Mouse (Mus musculus): ENCODE results near the gene Adgrg1. TPM values are rescaled to one million over a fixed set of nuclear protein-coding genes. Genes with fewer than 3 reads are reported as not detected.

Adgrg1 gene
- polyA plus RNA-seq, 2 experiments = 17.6 to 25.6 TPM

DNA sequence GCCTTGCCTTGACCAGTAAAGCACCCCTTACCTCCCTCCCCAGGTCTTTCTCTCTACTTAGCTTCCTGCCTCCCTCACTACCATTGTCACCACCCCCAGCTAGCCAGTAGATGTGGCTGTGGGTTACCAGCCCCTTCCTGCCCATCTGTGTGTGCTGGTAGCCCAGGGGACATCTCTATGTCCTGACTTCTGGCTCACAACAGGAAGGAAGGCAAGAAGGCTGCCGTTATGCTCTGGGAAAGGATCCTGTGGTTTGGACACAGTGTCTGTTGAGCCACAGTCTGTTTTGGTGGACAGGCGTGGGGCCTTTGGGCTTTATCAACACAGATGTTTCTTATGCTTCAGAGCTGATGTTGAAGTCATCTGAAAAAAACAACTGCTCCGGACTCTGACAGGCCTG lies 72.4 kb downstream of the Adgrg1 start:
- DNase-seq (ENCODE audit: low spot score) (no peak), ATAC-seq (ENCODE audit: low FRiP score, low read depth) (no peak)
- H3K9me3 ChIP-seq (ENCODE audit: control insufficient read depth, low read length) = no peaks in the 10 kb centered on the region
- H3K4me3 ChIP-seq (replicated peaks; ENCODE audit: low read length) = no peak overlapping the region
- no peak overlapping the region for H3K27ac ChIP-seq (replicated peaks; ENCODE audit: low read depth, low read length)
- H3K27me3 ChIP-seq (ENCODE audit: control insufficient read depth, insufficient read depth, low read length) = no peaks in the 10 kb centered on the region
- no peak overlapping the region for H3K4me2 ChIP-seq (replicated peaks; ENCODE audit: low read depth, low read length, severe bottlenecking)
- no peaks in the 10 kb centered on the region for H3K36me3 ChIP-seq (ENCODE audit: control insufficient read depth, insufficient read depth, low read length)
- no peak overlapping the region for H3K9ac ChIP-seq (ENCODE audit: low read depth, low read length, severe bottlenecking)
- 62% methylated on average over 3 of the region's 3 CpGs for WGBS
- TF ChIP-seq POLR2A (IDR thresholded peaks at IDR 0.05; ENCODE audit: borderline replicate concordance, extremely low read depth, insufficient read depth, insufficient read length) = no peak
- peaks cover 5% of the 10 kb centered on the region; the same call in 1 of the 2 replicates for H3K4me1 ChIP-seq (ENCODE audit: control insufficient read depth, insufficient read depth, low read length)

DNA sequence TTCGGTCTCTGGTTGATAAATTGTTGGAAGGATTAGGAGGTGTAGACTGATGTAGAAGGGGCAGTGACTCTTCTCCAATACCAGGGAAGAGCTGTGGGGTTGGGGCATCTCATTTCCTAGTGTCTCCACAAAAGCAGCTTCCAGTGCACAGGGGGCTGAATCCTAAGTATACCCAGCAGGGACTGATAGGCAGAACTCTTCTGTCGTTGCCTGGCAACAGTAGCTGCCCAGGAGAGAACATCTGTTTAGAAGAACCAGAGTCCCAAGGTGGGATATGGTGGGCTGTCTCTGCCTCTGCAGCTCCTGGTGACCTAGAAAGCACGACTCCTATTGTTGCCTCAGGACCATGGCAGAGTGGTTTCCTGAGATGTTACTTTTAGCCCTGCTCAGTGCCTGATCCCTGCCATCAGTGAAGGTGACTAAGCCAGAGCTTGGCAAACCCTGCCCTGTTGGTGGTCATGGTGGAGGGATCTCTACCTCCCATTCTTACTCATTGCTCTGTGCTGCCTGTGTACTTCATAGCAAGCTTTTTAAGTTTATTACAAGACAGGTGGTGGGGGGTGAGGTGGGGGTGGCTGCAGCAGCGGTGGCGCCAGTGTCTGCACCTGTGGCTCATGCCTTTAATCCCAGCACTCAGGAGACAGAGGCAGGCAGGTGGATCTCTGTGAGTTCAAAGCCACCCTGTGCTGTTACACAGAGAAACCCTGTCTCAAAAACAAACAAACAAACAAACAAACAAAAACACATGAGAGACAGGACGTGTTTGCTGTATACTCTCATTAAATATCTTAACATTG lies 73.5 kb downstream of the Adgrg1 start:
- DNase-seq (ENCODE audit: low spot score) = no peak
- no peak overlapping the region for H3K27ac ChIP-seq (replicated peaks; ENCODE audit: low read depth, low read length)
- H3K27me3 ChIP-seq (ENCODE audit: control insufficient read depth, insufficient read depth, low read length) = no peaks in the 10 kb centered on the region
- no peak overlapping the region for H3K4me3 ChIP-seq (replicated peaks; ENCODE audit: low read length)
- H3K9ac ChIP-seq (ENCODE audit: low read depth, low read length, severe bottlenecking) = no peak overlapping the region
- H3K36me3 ChIP-seq (ENCODE audit: control insufficient read depth, insufficient read depth, low read length) = no peaks in the 10 kb centered on the region
- no peak overlapping the region for H3K4me2 ChIP-seq (replicated peaks; ENCODE audit: low read depth, low read length, severe bottlenecking)
- H3K4me1 ChIP-seq (ENCODE audit: control insufficient read depth, insufficient read depth, low read length) = peaks cover 5% of the 10 kb centered on the region; the same call in 1 of the 2 replicates
- ATAC-seq (ENCODE audit: low FRiP score, low read depth) = no peak
- no peaks in the 10 kb centered on the region for H3K9me3 ChIP-seq (ENCODE audit: control insufficient read depth, low read length)
- 53% methylated on average over 6 of the region's 6 CpGs for WGBS
- TF ChIP-seq POLR2A (IDR thresholded peaks at IDR 0.05; ENCODE audit: borderline replicate concordance, extremely low read depth, insufficient read depth, insufficient read length) = no peak

DNA sequence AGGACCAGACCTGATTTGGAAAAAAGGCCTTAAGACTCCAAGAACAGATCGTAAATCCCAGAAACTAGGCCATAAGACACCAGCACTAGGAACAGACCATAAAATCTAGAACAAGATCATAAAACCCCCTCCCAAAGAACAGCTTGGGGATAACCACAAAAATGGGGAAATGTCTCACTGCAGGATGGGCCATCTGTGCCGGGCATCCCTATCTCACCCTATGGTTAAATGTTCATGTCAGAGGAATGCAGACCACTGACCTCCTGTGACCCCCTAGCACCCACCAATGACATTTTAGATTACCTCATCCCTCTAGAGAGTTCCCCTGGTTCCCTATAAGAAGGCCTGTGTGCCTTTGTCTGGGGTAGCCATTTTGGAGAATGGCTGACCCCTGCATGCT lies 75.1 kb downstream of the Adgrg1 start:
- WGBS = 13% methylated on average over 2 of the region's 2 CpGs
- no peak for DNase-seq (ENCODE audit: low spot score)
- no peak overlapping the region for H3K27ac ChIP-seq (replicated peaks; ENCODE audit: low read depth, low read length)

DNA sequence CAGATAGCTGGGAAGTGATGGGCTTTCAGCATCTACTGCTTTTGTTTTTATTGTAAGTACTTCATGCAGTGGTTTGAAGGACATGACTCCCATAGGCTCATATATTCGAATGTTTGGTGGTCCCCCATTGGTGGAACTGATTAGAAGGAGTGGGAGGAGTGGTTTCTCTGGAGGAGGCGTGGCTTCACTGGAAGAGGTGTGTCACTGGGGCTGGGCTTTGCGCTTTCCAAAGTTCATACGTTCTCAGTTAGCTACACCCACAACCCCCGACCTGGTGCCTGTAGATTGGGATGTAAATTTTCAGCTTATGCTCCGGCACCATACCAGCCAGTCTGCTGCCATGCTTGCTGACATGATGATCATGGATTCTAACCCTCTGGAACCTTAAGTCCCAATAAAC lies 79.9 kb downstream of the Adgrg1 start:
- no peaks in the 10 kb centered on the region for H3K4me1 ChIP-seq (ENCODE audit: control insufficient read depth, insufficient read depth, low read length)
- H3K4me3 ChIP-seq (replicated peaks; ENCODE audit: low read length) = no peak overlapping the region
- no peak overlapping the region for H3K4me2 ChIP-seq (replicated peaks; ENCODE audit: low read depth, low read length, severe bottlenecking)
- H3K9ac ChIP-seq (ENCODE audit: low read depth, low read length, severe bottlenecking) = no peak overlapping the region
- WGBS = 57% methylated on average over 6 of the region's 6 CpGs
- H3K36me3 ChIP-seq (ENCODE audit: control insufficient read depth, insufficient read depth, low read length) = no peaks in the 10 kb centered on the region
- no peaks in the 10 kb centered on the region for H3K9me3 ChIP-seq (ENCODE audit: control insufficient read depth, low read length)
- ATAC-seq (ENCODE audit: low FRiP score, low read depth) = no peak
- no peak for DNase-seq (ENCODE audit: low spot score)
- TF ChIP-seq POLR2A (IDR thresholded peaks at IDR 0.05; ENCODE audit: borderline replicate concordance, extremely low read depth, insufficient read depth, insufficient read length) = no peak
- no peaks in the 10 kb centered on the region for H3K27me3 ChIP-seq (ENCODE audit: control insufficient read depth, insufficient read depth, low read length)
- H3K27ac ChIP-seq (replicated peaks; ENCODE audit: low read depth, low read length) = no peak overlapping the region

More for the DNA sequence above, 75.1 kb downstream of the Adgrg1 start:
- Histone ChIP-seq H3K4me2 (replicated peaks; ENCODE audit: low read depth, low read length, severe bottlenecking) (no peak overlapping the region), H3K4me3 (replicated peaks; ENCODE audit: low read length) (no peak overlapping the region), H3K4me1 (ENCODE audit: control insufficient read depth, insufficient read depth, low read length) (peaks cover 5% of the 10 kb centered on the region; the same call in 1 of the 2 replicates), H3K9me3 (ENCODE audit: control insufficient read depth, low read length) (no peaks in the 10 kb centered on the region), H3K36me3 (ENCODE audit: control insufficient read depth, insufficient read depth, low read length) (no peaks in the 10 kb centered on the region), H3K9ac (ENCODE audit: low read depth, low read length, severe bottlenecking) (no peak overlapping the region), H3K27me3 (ENCODE audit: control insufficient read depth, insufficient read depth, low read length) (no peaks in the 10 kb centered on the region)
- ATAC-seq (ENCODE audit: low FRiP score, low read depth) = 0 out of 2 replicates have a peak, but pooled peaks have one; percentile 6
- TF ChIP-seq POLR2A (IDR thresholded peaks at IDR 0.05; ENCODE audit: borderline replicate concordance, extremely low read depth, insufficient read depth, insufficient read length) = no peak

DNA sequence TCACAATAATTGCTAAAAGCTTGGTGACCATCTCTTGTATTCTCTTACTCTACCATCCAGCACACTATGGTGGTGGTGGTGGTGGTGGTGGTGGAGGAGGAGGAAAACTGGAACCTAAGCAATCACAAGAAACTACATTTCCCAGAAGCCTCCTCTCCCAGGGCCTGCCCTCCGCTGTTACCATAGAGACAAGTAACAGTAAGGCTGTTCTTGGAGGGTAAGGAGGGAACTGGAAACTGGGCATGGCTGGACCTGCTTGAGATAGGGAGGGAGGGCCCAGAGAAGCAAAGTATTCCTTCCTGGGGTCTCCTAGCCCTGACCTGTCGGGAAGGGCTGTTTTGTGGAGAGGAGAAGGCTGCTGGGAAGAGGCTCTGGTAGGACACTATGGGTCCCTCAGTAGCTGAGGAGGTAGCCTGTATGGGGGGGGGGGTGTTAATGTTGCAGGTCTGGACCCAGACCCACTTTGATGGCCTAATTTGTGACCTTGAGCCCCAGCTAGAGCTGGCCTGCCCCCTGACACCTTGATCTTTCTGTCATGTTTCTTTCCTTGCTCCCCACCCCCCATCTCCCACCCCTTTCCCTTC lies 80.5 kb downstream of the Adgrg1 start, which contains the start of gene Drc7:
Gene Drc7, plus strand, starts transcription at position 177 of the 584 bp plus-strand sequence.
- Histone ChIP-seq H3K36me3 (ENCODE audit: control insufficient read depth, insufficient read depth, low read length) (no peaks in the 10 kb centered on the region), H3K4me3 (replicated peaks; ENCODE audit: low read length) (no peak within 1 kb of the TSS), H3K27me3 (ENCODE audit: control insufficient read depth, insufficient read depth, low read length) (no peaks in the 10 kb centered on the region), H3K9me3 (ENCODE audit: control insufficient read depth, low read length) (no peaks in the 10 kb centered on the region), H3K4me1 (ENCODE audit: control insufficient read depth, insufficient read depth, low read length) (no peaks in the 10 kb centered on the region), H3K4me2 (replicated peaks; ENCODE audit: low read depth, low read length, severe bottlenecking) (no peak within 1 kb of the TSS), H3K27ac (replicated peaks; ENCODE audit: low read depth, low read length) (no peak within 1 kb of the TSS), H3K9ac (ENCODE audit: low read depth, low read length, severe bottlenecking) (no peak within 1 kb of the TSS)
- 26% methylated on average over 2 of the region's 2 CpGs for WGBS
- DNase-seq (ENCODE audit: low spot score) (no peak), ATAC-seq (ENCODE audit: low FRiP score, low read depth) (no peak)
- TF ChIP-seq POLR2A (IDR thresholded peaks at IDR 0.05; ENCODE audit: borderline replicate concordance, extremely low read depth, insufficient read depth, insufficient read length) = no peak

All from limb, embryonic 14.5 days (tissue).